Mouse (Mus musculus) forebrain, embryonic 16.5 days (tissue): ENCODE data around the gene Mfsd4b5. TPM values are rescaled to one million over a fixed set of nuclear protein-coding genes. Genes with fewer than 3 reads are reported as not detected.

Experiments
- ATAC-seq: fragments of 200-750 bp; cut with Nextera tagmentation; 2 replicates; pipeline ENCODE4 v1.8.0; 2017; ENCODE audit warnings: mild to moderate bottlenecking, moderate library complexity
- H3K27ac ChIP-seq: fragments of 300-500 bp; sonication (generic); 2 replicates; pipeline ENCODE4 v1.5.1; 2014; ENCODE audit warnings: low read length, control low read depth
- H3K27me3 ChIP-seq: fragments of 300-500 bp; sonication (generic); replicated peaks from 2 replicates; pipeline ENCODE4 v1.6.1; 2014; ENCODE audit warnings: low read length; ENCODE audit not compliant: control insufficient read depth, insufficient read depth
- H3K36me3 ChIP-seq: fragments of 300-500 bp; sonication (generic); 2 replicates; pipeline ENCODE4 v1.6.1; 2014; ENCODE audit not compliant: control insufficient read depth, insufficient read depth
- H3K4me1 ChIP-seq: fragments of 300-500 bp; sonication (generic); replicated peaks from 2 replicates; pipeline ENCODE4 v1.6.1; 2014; ENCODE audit warnings: low read length; ENCODE audit not compliant: control insufficient read depth, insufficient read depth
- H3K4me2 ChIP-seq: fragments of 300-500 bp; sonication (generic); 2 replicates; pipeline ENCODE4 v1.6.1; 2014; ENCODE audit warnings: mild to moderate bottlenecking, low read length, control low read depth
- H3K4me3 ChIP-seq: fragments of 300-500 bp; sonication (generic); replicated peaks from 2 replicates; pipeline ENCODE4 v1.5.1; 2014; ENCODE audit warnings: mild to moderate bottlenecking, low read length, control low read depth
- H3K9ac ChIP-seq: fragments of 300-500 bp; sonication (generic); replicated peaks from 2 replicates; pipeline ENCODE4 v1.6.1; 2014; ENCODE audit warnings: low read depth, low read length, control low read depth
- H3K9me3 ChIP-seq: fragments of 300-500 bp; sonication (generic); 2 replicates; pipeline ENCODE4 v1.6.1; 2016; ENCODE audit warnings: low read length; ENCODE audit not compliant: control insufficient read depth
- WGBS: fragments of 180-500 bp; shearing (Covaris S2); extraction: QIAGEN DNeasy Blood & Tissue Kit; methylation state at CpG from one replicate; pipeline ENCODE4 v1.1.7; 2014; 5-methylcytosine and 5-hydroxymethylcytosine counted together
- polyA plus RNA-seq: library from polyadenylated mRNA; unstranded; fragments of >200 nt; fragmentation: Nextera tagmentation; extraction: Ambion mirVana; gene quantifications from 2 replicates; pipeline ENCODE4 v1.2.1, GENCODE M21; 2015

Mfsd4b5 gene
- polyA plus RNA-seq, 1 experiment from 2014 or later, result not detected

- H3K9me3 ChIP-seq, result peaks cover 6% of the 10 kb centered on the region
- H3K4me3 ChIP-seq, result no peak overlapping the region
- H3K9ac ChIP-seq, result no peak overlapping the region
- WGBS, result 96% methylated on average over 1 of the region's 1 CpGs
- H3K4me1 ChIP-seq, result no peaks in the 10 kb centered on the region
- ATAC-seq, result no peak
- no peak overlapping the region for H3K27ac ChIP-seq
- no peaks in the 10 kb centered on the region for H3K27me3 ChIP-seq
- H3K36me3 ChIP-seq, result no peaks in the 10 kb centered on the region
- H3K4me2 ChIP-seq, result no peak overlapping the region
Observed at GRCm38 (mm10) chr10:39978231-39978630, 8.2 kb downstream of the Mfsd4b5 start.

DNA sequence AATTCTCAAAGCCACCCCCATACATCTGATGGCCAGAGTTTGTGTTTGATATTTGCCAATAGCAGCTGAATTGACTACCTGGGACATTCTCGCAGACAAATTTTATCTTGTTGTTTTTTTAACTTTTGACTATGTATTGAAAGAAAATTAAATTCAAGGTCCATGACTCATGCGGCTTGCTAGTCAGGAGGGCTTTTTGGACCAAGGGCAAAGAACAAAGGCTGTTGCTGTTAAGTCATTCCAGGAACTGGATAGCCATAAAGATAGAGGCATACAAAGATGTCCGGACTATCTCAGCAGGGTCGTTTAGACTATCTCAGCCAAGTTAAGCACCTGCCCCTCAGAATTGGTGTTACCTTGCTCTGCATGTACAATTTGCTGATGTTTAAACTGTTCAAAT, 9.1 kb downstream of the Mfsd4b5 start:
- 92% methylated on average over 4 of the region's 4 CpGs for WGBS
- ATAC-seq, result no peak

GRCm38 (mm10) chr10:39975771-39976170, 10.7 kb downstream of the Mfsd4b5 start:
- no peak for ATAC-seq
- Histone ChIP-seq H3K9ac (no peak overlapping the region), H3K9me3 (peaks cover 6% of the 10 kb centered on the region), H3K36me3 (no peaks in the 10 kb centered on the region), H3K27ac (no peak overlapping the region), H3K4me3 (no peak overlapping the region), H3K4me1 (no peaks in the 10 kb centered on the region), H3K4me2 (no peak overlapping the region), H3K27me3 (no peaks in the 10 kb centered on the region)
- WGBS, result 33% methylated on average over 2 of the region's 2 CpGs

More for the DNA sequence above, 9.1 kb downstream of the Mfsd4b5 start:
- peaks cover 6% of the 10 kb centered on the region for H3K9me3 ChIP-seq
- no peaks in the 10 kb centered on the region for H3K4me1 ChIP-seq
- H3K4me3 ChIP-seq, result no peak overlapping the region
- no peaks in the 10 kb centered on the region for H3K36me3 ChIP-seq
- H3K27me3 ChIP-seq, result no peaks in the 10 kb centered on the region
- no peak overlapping the region for H3K9ac ChIP-seq
- no peak overlapping the region for H3K27ac ChIP-seq
- H3K4me2 ChIP-seq, result no peak overlapping the region

GRCm38 (mm10) chr10:39974982-39975381, 11.5 kb downstream of the Mfsd4b5 start:
- no peaks in the 10 kb centered on the region for H3K27me3 ChIP-seq
- H3K9me3 ChIP-seq, result peaks cover 6% of the 10 kb centered on the region
- no peak overlapping the region for H3K27ac ChIP-seq
- H3K9ac ChIP-seq, result no peak overlapping the region
- ATAC-seq, result no peak
- H3K4me1 ChIP-seq, result no peaks in the 10 kb centered on the region
- 65% methylated on average over 11 of the region's 11 CpGs for WGBS
- no peak overlapping the region for H3K4me2 ChIP-seq
- no peak overlapping the region for H3K4me3 ChIP-seq
- H3K36me3 ChIP-seq, result no peaks in the 10 kb centered on the region

DNA sequence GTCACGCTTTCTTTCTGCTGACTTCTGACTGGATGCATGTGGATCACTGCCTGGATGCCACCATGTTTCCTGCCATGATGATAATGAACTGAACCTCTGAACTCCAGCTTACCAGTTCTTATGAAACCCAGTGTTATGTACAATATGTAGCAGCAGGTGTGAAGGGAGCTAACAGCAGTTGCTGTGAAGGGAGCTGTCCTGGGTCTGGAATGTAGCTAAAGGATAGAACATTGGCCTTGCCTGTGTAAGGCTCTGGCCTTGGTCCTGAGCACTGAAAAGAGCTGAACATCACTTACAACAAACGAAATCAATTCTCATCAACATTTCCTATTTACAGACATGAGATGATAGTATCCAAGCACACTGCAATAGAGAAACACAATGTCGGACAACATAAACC, 18.9 kb downstream of the Mfsd4b5 start:
- no peaks in the 10 kb centered on the region for H3K4me1 ChIP-seq
- H3K27ac ChIP-seq, result no peak overlapping the region
- no peak overlapping the region for H3K4me3 ChIP-seq
- no peaks in the 10 kb centered on the region for H3K27me3 ChIP-seq
- no peak overlapping the region for H3K9ac ChIP-seq
- no peak overlapping the region for H3K4me2 ChIP-seq
- WGBS, result 89% methylated on average over 3 of the region's 3 CpGs
- no peaks in the 10 kb centered on the region for H3K9me3 ChIP-seq
- no peak for ATAC-seq
- no peaks in the 10 kb centered on the region for H3K36me3 ChIP-seq

DNA sequence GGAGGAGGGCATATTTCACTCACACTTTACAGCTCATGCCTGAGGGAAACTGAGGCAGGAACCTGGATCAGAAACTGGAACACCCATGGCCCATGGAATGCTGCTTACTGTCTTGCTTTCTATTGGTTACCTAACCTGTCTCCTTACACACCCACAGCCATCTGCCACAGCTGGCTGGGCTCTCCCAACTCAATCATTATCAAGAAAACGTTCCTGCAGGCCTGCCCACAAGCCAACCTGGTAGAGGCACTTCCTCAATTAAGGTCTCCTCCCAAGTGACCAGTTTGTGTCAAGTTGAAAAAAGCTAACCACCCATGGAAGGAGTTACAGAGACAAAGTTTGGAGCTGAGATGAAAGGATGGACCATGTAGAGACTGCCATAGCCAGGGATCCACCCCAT, 24.5 kb downstream of the Mfsd4b5 start:
- WGBS, result 56% methylated on average over 1 of the region's 1 CpGs
- peaks cover 4% of the 10 kb centered on the region for H3K4me1 ChIP-seq

DNA sequence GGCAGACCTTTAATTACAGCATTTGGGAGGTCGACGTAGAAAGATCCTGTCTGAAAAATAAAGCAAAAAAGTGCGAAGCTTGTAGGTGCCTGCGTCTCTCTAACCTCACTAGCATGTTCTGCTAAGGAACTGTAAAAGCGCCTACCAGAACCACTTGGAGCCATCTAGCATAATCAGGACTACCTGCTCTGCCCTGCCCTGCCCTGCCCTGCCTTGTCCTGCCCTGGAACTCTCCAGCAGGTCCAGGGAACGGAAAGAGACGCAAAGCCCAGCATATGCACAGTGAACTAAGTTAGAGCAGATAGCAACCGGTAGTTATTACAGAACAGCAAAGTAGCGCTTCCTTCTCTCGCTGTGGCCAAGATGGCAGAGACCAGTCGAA, 26.0 kb downstream of the Mfsd4b5 start:
- peaks cover 4% of the 10 kb centered on the region for H3K4me1 ChIP-seq
- H3K9me3 ChIP-seq, result no peaks in the 10 kb centered on the region
- no peak overlapping the region for H3K9ac ChIP-seq
- peak overlapping the region; percentile 99 for H3K4me2 ChIP-seq
- no peaks in the 10 kb centered on the region for H3K27me3 ChIP-seq
- WGBS, result 43% methylated on average over 11 of the region's 11 CpGs
- peak; percentile 54 for ATAC-seq
- no peak overlapping the region for H3K27ac ChIP-seq
- peak overlapping the region; percentile 63 for H3K4me3 ChIP-seq
- H3K36me3 ChIP-seq, result no peaks in the 10 kb centered on the region

More for the DNA sequence above, 24.5 kb downstream of the Mfsd4b5 start:
- H3K27ac ChIP-seq, result no peak overlapping the region
- H3K4me2 ChIP-seq, result no peak overlapping the region
- H3K9ac ChIP-seq, result no peak overlapping the region
- no peak overlapping the region for H3K4me3 ChIP-seq
- no peaks in the 10 kb centered on the region for H3K9me3 ChIP-seq
- no peaks in the 10 kb centered on the region for H3K27me3 ChIP-seq
- no peak for ATAC-seq
- no peaks in the 10 kb centered on the region for H3K36me3 ChIP-seq

DNA sequence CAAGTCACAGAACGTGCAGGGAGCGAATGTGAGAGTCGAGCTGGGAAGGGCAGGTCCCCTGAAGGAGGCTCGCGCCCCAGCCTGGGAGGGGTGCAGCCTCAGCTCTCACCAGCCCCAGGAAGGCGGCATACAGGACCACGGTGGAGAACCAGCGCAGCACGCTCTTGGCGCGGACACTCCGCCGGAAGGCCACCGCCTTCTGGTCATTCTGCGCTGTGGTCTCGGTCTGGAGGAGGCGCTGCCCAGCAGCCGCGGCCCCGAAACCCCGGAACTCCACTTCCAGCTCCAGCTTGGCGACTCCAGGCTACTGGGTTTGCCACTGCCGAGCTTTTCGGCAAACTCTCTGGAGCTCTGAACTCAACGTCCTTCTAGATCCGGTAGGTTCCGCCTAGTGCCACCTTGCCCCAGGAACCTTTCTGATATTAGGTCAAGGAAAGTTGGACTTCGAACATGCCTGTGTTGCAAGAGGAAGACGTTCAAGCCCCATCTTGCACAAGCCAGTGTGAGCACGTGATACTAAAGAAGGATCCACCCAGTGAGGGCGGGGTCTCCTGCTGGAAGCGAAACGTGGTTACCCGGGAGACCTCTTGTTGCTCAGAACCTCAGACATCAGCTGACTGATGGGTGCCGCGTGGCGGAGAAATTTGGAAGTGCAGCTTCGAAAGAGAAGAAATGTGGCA, 26.5 kb downstream of the Mfsd4b5 start, which contains the start of gene Mfsd4b3:
TSS of gene Mfsd4b3 (minus strand) at position 393 of the 680 bp plus-strand sequence.
- peak within 1 kb of the TSS; percentile 99 for H3K4me2 ChIP-seq
- H3K27me3 ChIP-seq, result no peaks in the 10 kb centered on the region
- H3K27ac ChIP-seq, result no peak within 1 kb of the TSS; the same call in 1 of the 2 replicates
- peak; percentile 99 for ATAC-seq
- WGBS, result under 1% methylated on average over 36 of the region's 38 CpGs
- H3K9ac ChIP-seq, result peak within 1 kb of the TSS; percentile 51
- H3K4me1 ChIP-seq, result peaks cover 4% of the 10 kb centered on the region
- H3K36me3 ChIP-seq, result no peaks in the 10 kb centered on the region
- peak within 1 kb of the TSS; percentile 63 for H3K4me3 ChIP-seq
- H3K9me3 ChIP-seq, result no peaks in the 10 kb centered on the region

DNA sequence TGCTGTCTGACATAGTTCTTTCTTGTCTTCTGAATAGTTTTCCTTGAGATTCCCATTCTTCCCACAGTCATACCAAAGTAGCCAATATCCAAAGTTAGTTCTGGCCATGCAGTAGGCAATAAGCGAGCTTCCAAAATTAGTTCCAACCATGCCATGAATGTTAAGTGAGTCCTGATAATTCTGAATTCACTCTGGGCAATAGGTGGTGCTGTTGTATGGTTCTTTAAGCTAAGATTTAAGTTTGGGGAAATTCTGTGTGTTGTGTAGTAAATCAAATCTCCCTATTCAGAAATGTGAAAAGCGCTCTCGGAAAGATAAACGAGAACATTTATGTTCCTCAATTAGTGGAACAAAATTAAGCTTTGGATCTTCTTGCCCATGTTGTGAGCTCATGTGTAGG, 28.2 kb downstream of the Mfsd4b5 start:
- H3K27ac ChIP-seq, result no peak overlapping the region
- no peaks in the 10 kb centered on the region for H3K9me3 ChIP-seq
- H3K36me3 ChIP-seq, result no peaks in the 10 kb centered on the region
- no peaks in the 10 kb centered on the region for H3K27me3 ChIP-seq
- H3K4me3 ChIP-seq, result no peak overlapping the region
- H3K4me2 ChIP-seq, result no peak overlapping the region
- WGBS, result 56% methylated on average over 4 of the region's 4 CpGs
- H3K9ac ChIP-seq, result no peak overlapping the region
- no peak for ATAC-seq
- H3K4me1 ChIP-seq, result peaks cover 4% of the 10 kb centered on the region
